Mouse (Mus musculus) cortical plate, adult 2 months (tissue): Measurements from ENCODE around the gene Lsg1. TPM values are rescaled to one million over a fixed set of nuclear protein-coding genes. Genes with fewer than 3 reads are reported as not detected.
A peak's percentile ranks its signal among the peaks of the same experiment; 100 is the strongest.

Experiments
- H3K27ac ChIP-seq: fragments of 200-500 bp; 2 replicates; pipeline ENCODE4 v1.5.1; 2012; ENCODE audit warnings: low read length, control low read depth, inconsistent platforms; ENCODE audit not compliant: insufficient read depth
- H3K4me1 ChIP-seq: fragments of 200-500 bp; 2 replicates; pipeline ENCODE4 v1.6.1; 2011; ENCODE audit warnings: low read length; ENCODE audit not compliant: control insufficient read depth, insufficient read depth
- H3K4me3 ChIP-seq: fragments of 200-500 bp; 2 replicates; pipeline ENCODE4 v1.5.1; 2011; ENCODE audit warnings: mild to moderate bottlenecking, low read length, control low read depth; ENCODE audit not compliant: insufficient read depth
- CTCF ChIP-seq: fragments of 200-500 bp; IDR thresholded peaks from 2 replicates; pipeline ENCODE4 v1.5.1; 2011; ENCODE audit warnings: mild to moderate bottlenecking, control low read depth, low read length; ENCODE audit not compliant: insufficient read depth; ENCODE audit errors: extremely low read depth
- POLR2A ChIP-seq: fragments of 200-500 bp; IDR thresholded peaks from 2 replicates; pipeline ENCODE4 v1.6.1; 2011; ENCODE audit warnings: mild to moderate bottlenecking, low read length, control low read depth; ENCODE audit not compliant: insufficient read depth; ENCODE audit errors: extremely low read depth
- polyA plus RNA-seq: library from polyadenylated mRNA; depleted of rRNA; stranded (reverse); fragments of >200 nt; gene quantifications from 2 replicates; pipeline ENCODE4 v1.2.3, GENCODE M21; 2012

Lsg1 gene
- polyA plus RNA-seq, 1 experiment = 17.6 TPM

DNA sequence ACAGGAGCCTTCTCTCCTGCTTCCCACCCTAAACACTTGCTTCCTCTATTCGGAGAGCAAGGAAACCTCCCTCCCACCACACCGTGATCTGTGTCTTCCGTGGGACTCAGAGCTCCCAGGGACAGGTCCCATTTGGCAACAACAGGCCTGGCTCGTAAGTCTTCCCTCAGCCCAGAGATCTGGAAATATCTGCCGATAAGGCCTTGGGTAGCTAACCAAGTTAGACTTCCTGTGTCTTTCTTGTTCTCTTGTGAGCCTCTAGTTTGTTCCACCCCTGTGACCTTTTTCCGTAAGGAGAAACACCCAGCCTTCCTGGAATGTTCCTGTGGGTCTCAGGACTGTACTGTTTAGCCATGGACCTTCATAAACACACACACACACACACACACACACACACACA is 44.6 kb downstream of the Lsg1 start:
- peaks cover 1% of the 10 kb centered on the region; the same call in 1 of the 2 replicates for H3K4me1 ChIP-seq
- no peak overlapping the region; the same call in 1 of the 2 replicates for H3K27ac ChIP-seq
- TF ChIP-seq CTCF (no peak), POLR2A (no peak)
- H3K4me3 ChIP-seq = no peak overlapping the region

DNA sequence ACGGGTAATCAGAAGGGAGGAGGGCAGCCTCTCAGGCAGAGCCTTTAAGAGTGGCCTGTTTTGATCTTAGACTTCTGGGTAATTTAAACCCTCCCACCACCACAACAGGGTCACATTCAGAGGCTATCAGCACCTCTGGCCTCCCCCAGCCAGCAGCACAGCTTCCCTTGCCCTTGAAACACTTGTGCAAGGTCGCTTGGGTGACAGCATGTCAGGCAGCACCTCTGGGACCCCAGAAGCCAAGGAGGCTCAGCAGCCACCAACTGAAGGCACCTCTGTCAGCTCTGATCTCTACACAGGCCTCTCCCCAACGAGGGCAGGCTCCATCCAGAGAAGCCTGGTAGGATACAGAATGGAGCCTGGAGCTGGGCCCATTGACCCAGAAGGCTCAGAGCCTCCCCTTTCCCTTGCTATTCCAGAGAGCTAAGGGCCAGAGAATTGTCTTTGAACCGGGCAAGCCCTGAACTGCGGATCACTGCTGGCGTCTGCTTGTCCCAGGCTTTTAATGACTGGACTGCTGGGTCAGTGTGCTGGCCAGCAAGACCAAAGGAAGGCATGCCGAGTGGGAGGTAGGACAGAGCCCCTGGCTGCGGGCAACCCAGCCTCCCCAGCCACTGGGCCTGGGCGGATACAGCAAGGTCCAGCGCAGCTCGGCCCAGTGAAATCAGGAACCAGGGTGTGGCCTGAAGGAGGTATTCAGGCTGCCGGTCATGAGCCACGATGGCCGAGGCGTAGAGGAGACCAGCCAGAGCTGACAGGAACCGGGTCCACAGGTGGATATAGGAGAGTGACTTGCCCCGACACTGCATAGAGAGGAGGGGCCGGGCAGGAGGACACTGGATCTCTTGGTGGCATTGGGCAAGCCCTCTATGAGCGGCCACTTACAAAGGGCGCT is 47.0 kb downstream of the Lsg1 start:
- Histone ChIP-seq H3K27ac (no peak overlapping the region), H3K4me3 (no peak overlapping the region)

DNA sequence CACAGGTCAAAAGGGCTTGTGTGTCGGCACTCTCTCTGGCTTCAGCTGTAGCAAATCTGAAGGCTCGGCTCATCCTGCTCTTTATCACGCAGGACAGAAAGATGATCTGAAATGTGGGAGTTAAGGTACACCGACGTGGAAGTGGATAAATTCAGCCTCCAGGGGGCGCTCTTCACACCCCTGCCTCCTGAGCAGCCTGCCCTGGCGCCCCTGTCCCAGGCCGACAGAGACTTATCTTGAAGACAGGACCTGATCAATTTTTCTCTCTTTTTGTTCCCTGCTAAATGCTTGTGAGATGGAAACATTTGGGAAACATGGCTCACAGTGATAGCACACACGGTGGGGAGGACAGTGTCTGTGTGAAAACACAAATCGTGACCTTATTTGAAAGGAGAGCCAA is 48.0 kb downstream of the Lsg1 start:
- TF ChIP-seq CTCF (peak; percentile 54), POLR2A (no peak)
- Histone ChIP-seq H3K27ac (no peak overlapping the region), H3K4me3 (no peak overlapping the region), H3K4me1 (peaks cover 1% of the 10 kb centered on the region; the same call in 1 of the 2 replicates)

More for the DNA sequence above, 47.0 kb downstream of the Lsg1 start:
- H3K4me1 ChIP-seq = peaks cover 1% of the 10 kb centered on the region; the same call in 1 of the 2 replicates
- TF ChIP-seq CTCF = no peak
- no peak for TF ChIP-seq POLR2A

DNA sequence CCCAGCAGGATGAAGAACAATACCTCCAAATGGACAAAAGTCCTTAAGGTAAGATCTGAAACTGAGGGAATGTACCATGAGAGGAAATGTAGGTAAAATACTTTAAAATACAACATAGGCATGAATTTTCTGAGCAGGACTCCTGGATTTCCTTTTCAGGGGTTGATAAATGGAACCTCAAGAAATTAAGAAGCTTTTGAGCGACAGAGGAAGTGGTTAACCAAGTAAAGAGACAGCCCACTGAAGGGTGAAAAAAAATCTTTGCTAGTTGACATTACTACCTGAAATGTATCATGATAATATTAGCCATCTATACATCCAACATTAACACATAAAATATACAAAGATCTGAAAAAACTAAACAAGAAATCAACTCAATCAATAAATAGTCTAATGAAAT is 52.3 kb downstream of the Lsg1 start:
- no peak overlapping the region for H3K4me3 ChIP-seq
- TF ChIP-seq POLR2A = no peak
- no peak for TF ChIP-seq CTCF
- peaks cover 1% of the 10 kb centered on the region; the same call in 1 of the 2 replicates for H3K4me1 ChIP-seq
- H3K27ac ChIP-seq = no peak overlapping the region

DNA sequence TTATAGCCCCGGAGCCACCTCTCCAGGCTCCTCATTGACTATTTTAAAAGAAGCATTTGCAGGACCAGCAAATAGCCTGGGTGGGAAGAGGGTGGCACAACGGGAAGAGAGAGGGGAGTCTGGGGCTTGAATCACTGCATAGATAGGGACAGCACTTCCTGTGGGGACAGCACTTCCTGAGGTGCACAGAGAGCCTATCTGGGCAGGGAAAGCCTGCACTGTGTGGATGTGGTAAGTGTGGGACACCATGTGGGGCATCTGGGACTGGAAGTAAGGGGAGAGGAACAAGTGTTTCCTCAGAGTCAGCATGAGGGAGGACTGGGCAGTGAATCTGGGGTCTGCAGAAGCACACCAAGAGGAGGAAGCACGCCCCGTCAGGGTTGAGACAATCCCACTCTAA is 53.8 kb downstream of the Lsg1 start:
- H3K27ac ChIP-seq = no peak overlapping the region
- H3K4me3 ChIP-seq = no peak overlapping the region
- H3K4me1 ChIP-seq = no peaks in the 10 kb centered on the region
- no peak for TF ChIP-seq POLR2A
- no peak for TF ChIP-seq CTCF

DNA sequence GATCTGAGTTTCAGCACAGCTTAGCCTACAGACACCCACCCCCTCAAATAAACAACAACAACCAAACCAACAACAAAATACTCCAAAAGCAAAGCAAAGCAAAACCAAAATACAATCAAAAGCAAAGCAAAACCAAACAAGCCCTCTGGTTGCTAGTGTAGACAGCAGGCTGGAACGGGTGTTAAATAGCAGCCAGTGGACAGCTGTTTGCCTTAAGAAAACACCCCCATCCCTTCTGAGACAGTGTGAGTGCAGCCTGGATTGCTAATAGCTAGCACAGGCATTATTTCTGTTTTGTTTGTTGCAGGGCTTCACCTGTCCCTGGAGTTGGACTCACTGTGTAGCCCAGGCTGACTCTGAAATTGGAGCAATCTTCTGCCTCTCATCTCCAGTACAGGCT is 54.5 kb downstream of the Lsg1 start:
- TF ChIP-seq CTCF (no peak), POLR2A (no peak)
- no peaks in the 10 kb centered on the region for H3K4me1 ChIP-seq
- no peak overlapping the region for H3K4me3 ChIP-seq

DNA sequence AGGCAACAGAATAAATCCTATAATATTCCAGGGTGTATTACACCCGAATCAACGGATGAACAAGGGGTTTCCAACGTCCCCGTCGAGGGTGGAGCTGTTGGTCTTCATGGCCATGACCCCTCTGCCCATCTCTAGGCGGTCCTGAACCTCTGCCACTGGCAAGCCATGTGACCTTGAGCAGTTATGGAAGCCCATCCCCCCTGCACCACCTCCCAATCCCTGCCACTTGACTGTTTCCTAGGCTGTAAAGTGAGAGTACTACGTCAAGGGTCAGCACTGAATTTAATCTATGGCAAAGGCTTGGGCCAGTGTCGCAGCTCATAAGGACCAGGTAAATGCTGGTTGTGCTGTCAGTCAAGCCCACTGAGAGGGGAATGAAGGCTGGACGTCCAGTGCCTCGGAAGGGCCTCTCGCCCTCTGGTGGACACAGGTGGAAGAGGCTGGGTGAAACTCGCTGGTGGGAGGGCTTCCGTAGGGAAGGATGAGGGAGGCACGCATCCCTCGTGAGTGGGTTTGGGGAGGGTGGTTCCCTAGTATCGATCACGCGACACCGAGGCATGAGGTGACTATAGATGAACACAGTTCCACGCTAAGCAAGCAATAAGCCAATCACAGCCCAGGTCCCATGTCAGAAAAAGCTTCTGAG is 55.5 kb downstream of the Lsg1 start:
- Histone ChIP-seq H3K4me1 (no peaks in the 10 kb centered on the region), H3K4me3 (no peak overlapping the region), H3K27ac (no peak overlapping the region)
- no peak for TF ChIP-seq POLR2A
- TF ChIP-seq CTCF = peak; percentile 64

More for the DNA sequence above, 54.5 kb downstream of the Lsg1 start:
- H3K27ac ChIP-seq = no peak overlapping the region

DNA sequence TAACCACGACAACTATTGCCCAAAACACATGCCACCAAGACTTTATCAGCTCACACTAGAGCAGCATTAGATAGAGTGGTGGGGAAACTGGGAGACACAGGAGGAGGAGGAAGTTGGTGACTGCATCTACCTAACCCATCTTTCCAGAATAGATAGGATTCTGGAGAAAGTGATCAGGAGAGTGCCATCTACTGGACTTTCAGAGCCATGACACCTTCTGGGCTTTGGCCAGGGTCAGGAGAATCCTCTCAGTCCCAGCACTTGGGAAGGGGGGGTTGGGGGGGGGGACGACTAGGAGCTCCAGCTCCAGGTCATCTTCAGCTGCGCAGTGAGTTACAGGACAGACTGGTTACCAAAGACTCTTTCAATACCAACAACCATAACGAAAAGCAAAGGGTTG is 56.6 kb downstream of the Lsg1 start:
- TF ChIP-seq CTCF = peak; percentile 58
- no peak for TF ChIP-seq POLR2A
- H3K4me3 ChIP-seq = no peak overlapping the region
- H3K27ac ChIP-seq = no peak overlapping the region
- H3K4me1 ChIP-seq = no peaks in the 10 kb centered on the region

DNA sequence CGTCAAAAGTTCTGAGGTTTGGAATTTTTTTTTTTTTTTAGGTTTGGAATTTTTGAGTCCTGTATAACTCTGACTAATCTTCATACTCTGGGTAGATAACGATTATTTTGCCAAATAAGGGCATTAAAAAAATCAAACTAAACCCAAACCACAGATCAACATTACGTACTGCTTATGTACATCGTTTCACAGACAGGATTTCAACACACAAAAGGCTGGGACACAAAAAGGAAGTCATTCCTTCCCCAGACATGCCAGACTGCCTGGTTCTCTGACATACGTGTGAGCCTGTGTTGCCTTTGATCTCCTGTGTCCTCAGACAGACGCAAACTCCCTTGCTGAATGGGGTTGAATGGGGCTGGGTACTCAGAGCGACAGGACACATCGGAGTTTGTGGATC is 59.0 kb downstream of the Lsg1 start:
- no peak overlapping the region for H3K4me3 ChIP-seq
- no peak for TF ChIP-seq POLR2A
- no peak for TF ChIP-seq CTCF
- no peak overlapping the region for H3K27ac ChIP-seq
- H3K4me1 ChIP-seq = no peaks in the 10 kb centered on the region

DNA sequence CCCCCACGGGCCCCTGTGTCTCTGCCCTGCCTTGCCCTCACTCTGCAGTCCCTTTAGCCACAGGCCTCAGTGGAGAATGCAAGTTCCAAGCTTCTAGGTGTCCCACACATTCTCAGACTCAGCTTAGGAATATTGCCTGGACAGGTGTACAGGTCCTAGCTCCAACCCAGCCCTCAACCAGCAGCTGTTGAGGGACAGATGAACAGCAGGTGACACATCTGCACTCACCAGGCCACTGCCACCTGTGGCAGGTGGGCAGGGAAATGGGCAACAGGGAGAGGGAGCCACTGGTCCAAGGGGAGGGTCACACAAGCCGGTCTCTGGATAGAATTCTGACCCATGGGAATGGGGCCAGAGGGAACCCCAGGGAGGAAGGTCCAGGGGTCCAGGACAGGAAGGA is 59.5 kb downstream of the Lsg1 start:
- no peak overlapping the region for H3K4me3 ChIP-seq
- no peak overlapping the region for H3K27ac ChIP-seq
- H3K4me1 ChIP-seq = no peaks in the 10 kb centered on the region
- TF ChIP-seq CTCF (no peak), POLR2A (no peak)
